Mouse (Mus musculus) hindbrain, embryonic 16.5 days (tissue): ENCODE results near the gene Tcf19. TPM values are rescaled to one million over a fixed set of nuclear protein-coding genes. Genes with fewer than 3 reads are reported as not detected.
"Not testable (repeated sequence)": the region's sequence is repeated elsewhere in the genome, so short reads cannot be mapped to it uniquely, and the experiment has no call there.

Source experiments
- ATAC-seq: fragments of 200-750 bp; cut with Nextera tagmentation; 2 replicates; pipeline ENCODE4 v1.8.0; 2017; ENCODE audit warnings: moderate TSS enrichment, moderate library complexity
- H3K27ac ChIP-seq: fragments of 300-500 bp; sonication (generic); 2 replicates; pipeline ENCODE4 v1.5.1; 2014; ENCODE audit warnings: low read depth, mild to moderate bottlenecking, control low read depth, low read length, moderate library complexity
- H3K27me3 ChIP-seq: fragments of 300-500 bp; sonication (generic); replicated peaks from 2 replicates; pipeline ENCODE4 v1.6.1; 2014; ENCODE audit warnings: low read length; ENCODE audit not compliant: control insufficient read depth, insufficient read depth
- H3K36me3 ChIP-seq: fragments of 300-500 bp; sonication (generic); 2 replicates; pipeline ENCODE4 v1.6.1; 2014; ENCODE audit warnings: mild to moderate bottlenecking, low read length, moderate library complexity, mixed read lengths; ENCODE audit not compliant: control insufficient read depth, insufficient read depth
- H3K4me1 ChIP-seq: fragments of 300-500 bp; sonication (generic); 2 replicates; pipeline ENCODE4 v1.6.1; 2014; ENCODE audit warnings: low read depth, low read length; ENCODE audit not compliant: control insufficient read depth, insufficient read depth
- H3K4me2 ChIP-seq: fragments of 300-500 bp; sonication (generic); 2 replicates; pipeline ENCODE4 v1.6.1; 2014; ENCODE audit warnings: mild to moderate bottlenecking, low read length, control low read depth, moderate library complexity
- H3K4me3 ChIP-seq: fragments of 300-500 bp; sonication (generic); 2 replicates; pipeline ENCODE4 v1.5.1; 2014; ENCODE audit warnings: mild to moderate bottlenecking, low read length, control low read depth, moderate library complexity
- H3K9ac ChIP-seq: fragments of 300-500 bp; sonication (generic); 2 replicates; pipeline ENCODE4 v1.6.1; 2014; ENCODE audit warnings: low read depth, mild to moderate bottlenecking, control low read depth, low read length, moderate library complexity
- H3K9me3 ChIP-seq: fragments of 300-500 bp; sonication (generic); 2 replicates; pipeline ENCODE4 v1.6.1; 2014; ENCODE audit warnings: mild to moderate bottlenecking, low read length, moderate library complexity; ENCODE audit not compliant: control insufficient read depth
- WGBS: fragments of 180-500 bp; shearing (Covaris S2); extraction: QIAGEN DNeasy Blood & Tissue Kit; methylation state at CpG from one replicate; pipeline ENCODE4 v1.1.7; 2014; 5-methylcytosine and 5-hydroxymethylcytosine counted together
- polyA plus RNA-seq: library from polyadenylated mRNA; unstranded; fragments of >200 nt; fragmentation: Nextera tagmentation; extraction: Ambion mirVana; gene quantifications from 2 replicates; pipeline ENCODE4 v1.2.1, GENCODE M21; 2015

Tcf19 gene
- polyA plus RNA-seq, 1 experiment from 2014 or later: 16.4 TPM

DNA sequence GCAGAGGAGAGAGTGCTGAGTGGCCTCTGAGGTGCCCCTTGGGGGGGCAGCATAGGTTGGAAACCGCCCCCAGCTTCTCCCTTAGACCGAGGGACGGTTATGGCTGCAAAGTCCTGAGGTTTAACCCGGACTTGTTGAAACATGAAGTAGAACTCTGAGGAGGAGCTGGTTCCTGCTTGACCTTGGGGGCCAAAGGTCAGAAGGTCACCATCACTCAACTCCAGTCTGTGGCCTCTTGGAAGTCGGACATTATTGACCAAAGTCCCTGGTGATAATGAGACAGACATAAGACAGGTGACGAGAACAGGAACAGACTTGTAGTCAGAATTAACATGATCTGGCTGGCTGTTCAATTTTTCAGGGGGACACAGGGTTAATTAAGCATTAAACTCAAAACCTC, 1.9 kb downstream of the Tcf19 start:
- H3K36me3 ChIP-seq: no peaks in the 10 kb centered on the region
- 38% methylated on average over 6 of the region's 6 CpGs for WGBS
- H3K4me2 ChIP-seq: peak overlapping the region; percentile 26

GRCm38 (mm10) chr17:35513886-35514285, 2.7 kb downstream of the Tcf19 start:
- Histone ChIP-seq H3K4me2 (no peak overlapping the region), H3K27ac (no peak overlapping the region), H3K4me1 (peaks cover 16% of the 10 kb centered on the region), H3K9me3 (no peaks in the 10 kb centered on the region), H3K36me3 (no peaks in the 10 kb centered on the region), H3K9ac (no peak overlapping the region), H3K4me3 (no peak overlapping the region), H3K27me3 (peaks cover 3% of the 10 kb centered on the region; the same call in 1 of the 2 replicates)
- 15% methylated on average over 2 of the region's 2 CpGs for WGBS
- ATAC-seq: no peak

More for the DNA sequence above, 1.9 kb downstream of the Tcf19 start:
- no peak overlapping the region for H3K27ac ChIP-seq
- peaks cover 3% of the 10 kb centered on the region; the same call in 1 of the 2 replicates for H3K27me3 ChIP-seq
- no peak overlapping the region for H3K9ac ChIP-seq
- H3K9me3 ChIP-seq: no peaks in the 10 kb centered on the region
- no peak overlapping the region for H3K4me3 ChIP-seq
- peaks cover 16% of the 10 kb centered on the region for H3K4me1 ChIP-seq
- ATAC-seq: no peak

- no peak overlapping the region for H3K4me3 ChIP-seq
- H3K9me3 ChIP-seq: no peaks in the 10 kb centered on the region
- H3K4me1 ChIP-seq: peaks cover 16% of the 10 kb centered on the region
- H3K27me3 ChIP-seq: peaks cover 3% of the 10 kb centered on the region
- no peaks in the 10 kb centered on the region for H3K36me3 ChIP-seq
- no peak overlapping the region for H3K27ac ChIP-seq
- no peak for ATAC-seq
- H3K9ac ChIP-seq: no peak overlapping the region
- WGBS: 94% methylated on average over 7 of the region's 7 CpGs
- H3K4me2 ChIP-seq: no peak overlapping the region
These were observed 3.6 kb downstream of the Tcf19 start for GRCm38 (mm10) chr17:35512916-35513626.

- 0 out of 2 replicates have a peak, but pooled peaks have one; percentile 38 for ATAC-seq
- no peaks in the 10 kb centered on the region; the same call in 1 of the 2 replicates for H3K4me1 ChIP-seq
- H3K27ac ChIP-seq: no peak overlapping the region
- H3K9ac ChIP-seq: no peak overlapping the region
- H3K9me3 ChIP-seq: no peaks in the 10 kb centered on the region
- H3K4me3 ChIP-seq: no peak overlapping the region
- no peak overlapping the region for H3K4me2 ChIP-seq
- H3K36me3 ChIP-seq: no peaks in the 10 kb centered on the region
- peaks cover 24% of the 10 kb centered on the region for H3K27me3 ChIP-seq
- WGBS: 36% methylated on average over 8 of the region's 8 CpGs
These were observed 7.3 kb downstream of the Tcf19 start for GRCm38 (mm10) chr17:35509284-35509683.

- not testable (repeated sequence) for H3K4me1 ChIP-seq, H3K9me3 ChIP-seq, H3K4me2 ChIP-seq, H3K27ac ChIP-seq, H3K36me3 ChIP-seq, ATAC-seq, H3K4me3 ChIP-seq, H3K9ac ChIP-seq
- 48% methylated on average over 4 of the region's 5 CpGs for WGBS
- peaks cover 24% of the 10 kb centered on the region for H3K27me3 ChIP-seq
These were observed 8.3 kb downstream of the Tcf19 start for GRCm38 (mm10) chr17:35508279-35508678.

- Histone ChIP-seq H3K9me3 (no peaks in the 10 kb centered on the region), H3K4me2 (no peak overlapping the region), H3K27ac (no peak overlapping the region), H3K36me3 (no peaks in the 10 kb centered on the region), H3K4me1 (no peaks in the 10 kb centered on the region; the same call in 1 of the 2 replicates), H3K27me3 (peaks cover 24% of the 10 kb centered on the region), H3K4me3 (no peak overlapping the region), H3K9ac (no peak overlapping the region)
- WGBS: 31% methylated on average over 13 of the region's 13 CpGs
- ATAC-seq: no peak
These were observed 8.9 kb downstream of the Tcf19 start for GRCm38 (mm10) chr17:35507556-35508260.

- Histone ChIP-seq H3K9ac (no peak overlapping the region), H3K9me3 (no peaks in the 10 kb centered on the region), H3K36me3 (no peaks in the 10 kb centered on the region), H3K4me3 (no peak overlapping the region), H3K4me2 (no peak overlapping the region), H3K27ac (no peak overlapping the region), H3K4me1 (no peaks in the 10 kb centered on the region; the same call in 1 of the 2 replicates), H3K27me3 (peaks cover 24% of the 10 kb centered on the region)
- ATAC-seq: no peak
- 17% methylated on average over 10 of the region's 10 CpGs for WGBS
These were observed 9.7 kb downstream of the Tcf19 start for GRCm38 (mm10) chr17:35506881-35507280.

- WGBS: 33% methylated on average over 12 of the region's 13 CpGs
These were observed 10.8 kb downstream of the Tcf19 start, which contains the start of gene Pou5f1 for GRCm38 (mm10) chr17:35505776-35506175. Gene Pou5f1, plus strand, starts transcription at chr17:35506018.

More at GRCm38 (mm10) chr17:35505776-35506175, 10.8 kb downstream of the Tcf19 start, which contains the start of gene Pou5f1:
- H3K4me1 ChIP-seq: no peaks in the 10 kb centered on the region; the same call in 1 of the 2 replicates
- peaks cover 24% of the 10 kb centered on the region for H3K27me3 ChIP-seq
- no peak within 1 kb of the TSS for H3K9ac ChIP-seq
- no peak within 1 kb of the TSS for H3K4me2 ChIP-seq
- no peak within 1 kb of the TSS for H3K27ac ChIP-seq
- no peak for ATAC-seq
- H3K4me3 ChIP-seq: no peak within 1 kb of the TSS
- H3K36me3 ChIP-seq: no peaks in the 10 kb centered on the region
- no peaks in the 10 kb centered on the region for H3K9me3 ChIP-seq
